Mouse (Mus musculus) left cerebral cortex, postnatal 25 days (tissue): ENCODE data around the gene Ttc9b. TPM values are rescaled to one million over a fixed set of nuclear protein-coding genes. Genes with fewer than 3 reads are reported as not detected.
"Not testable (repeated sequence)": the region's sequence is repeated elsewhere in the genome, so short reads cannot be mapped to it uniquely, and the experiment has no call there.

Source experiments
- DNase-seq, 2 experiments: peaks; one replicate each; pipeline ENCODE4 v3.0.0; 2022; ENCODE audit warnings: low spot score in 2 of 2, mixed read lengths in 1 of 2
- intact Hi-C: fragments of 180-260 bp; cut with DNase I; formaldehyde crosslinking; loops from one replicate; pipeline ENCODE4 v1.15.1; 2025
- total RNA-seq, 2 experiments: library from RNA; stranded (reverse); gene quantifications; 2 replicates each; pipeline ENCODE4 v1.2.3; 2021

Ttc9b gene
- total RNA-seq, 2 experiments from 2014 or later: 137 to 140 TPM

DNA sequence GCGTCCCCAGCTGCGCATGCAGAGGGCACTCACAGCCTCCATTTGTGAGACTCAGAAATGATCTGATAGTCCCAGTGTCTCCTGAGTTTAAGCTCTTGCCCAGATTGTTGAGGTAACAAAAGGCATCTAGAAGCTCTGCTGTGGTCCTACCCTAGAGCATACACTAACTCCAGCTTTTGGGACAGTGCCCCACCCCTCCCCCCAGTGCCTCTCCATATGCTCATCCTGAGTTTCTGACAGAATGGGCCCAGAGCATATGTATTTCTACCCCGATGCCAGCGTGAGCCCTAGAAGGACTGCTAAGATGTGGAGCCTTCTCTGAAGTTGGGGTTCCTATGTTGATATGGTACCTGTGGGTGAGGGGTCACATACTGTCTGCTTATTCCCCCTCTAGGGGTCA, 22.3 kb upstream of the Ttc9b start:
- intact Hi-C loops: no loop called here
- no peak for DNase-seq

DNA sequence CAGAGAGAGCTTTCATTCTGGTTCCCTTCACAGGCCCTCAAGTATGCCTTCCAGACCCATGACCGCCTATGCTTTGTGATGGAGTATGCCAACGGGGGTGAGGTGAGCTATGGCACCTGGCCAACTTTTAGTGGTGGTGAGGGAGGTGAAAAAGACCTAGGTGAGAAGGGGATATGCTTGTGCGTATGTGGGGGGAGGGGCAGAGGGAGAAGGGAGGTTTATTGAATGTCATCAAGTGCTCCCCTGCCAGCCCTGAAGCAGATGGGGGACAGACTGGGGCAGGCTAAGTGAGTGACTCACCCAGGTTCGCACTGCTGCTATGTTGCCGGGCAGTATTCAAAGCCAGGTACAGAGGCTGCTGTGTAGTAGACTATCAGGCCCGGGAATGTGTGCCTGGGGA, 20.5 kb upstream of the Ttc9b start:
- intact Hi-C loops: no loop called here
- no peak for DNase-seq

DNA sequence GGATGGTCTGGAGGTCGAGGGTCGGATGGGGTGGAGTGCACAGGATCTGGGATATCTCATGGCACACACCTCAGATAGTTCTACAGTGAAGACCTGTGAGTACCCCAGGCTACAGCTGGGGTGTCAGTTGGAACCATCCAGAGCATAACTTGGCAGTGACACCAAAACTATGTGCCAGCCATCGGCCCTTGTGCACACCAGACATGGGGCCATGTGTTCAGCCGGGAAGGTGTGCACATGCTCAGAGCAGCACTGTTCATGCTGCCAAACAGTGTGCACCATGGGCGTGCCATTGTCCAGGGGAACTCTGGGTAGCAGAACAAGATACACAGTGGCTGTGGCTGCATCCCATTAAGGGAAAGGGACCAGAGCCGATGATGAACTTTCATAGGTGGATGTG, 19.0 kb upstream of the Ttc9b start:
- intact Hi-C loops: no loop called here
- no peak for DNase-seq

- DNase-seq: not testable (repeated sequence)
Observed at GRCm38 (mm10) chr7:27635094-27635493, 18.6 kb upstream of the Ttc9b start.

DNA sequence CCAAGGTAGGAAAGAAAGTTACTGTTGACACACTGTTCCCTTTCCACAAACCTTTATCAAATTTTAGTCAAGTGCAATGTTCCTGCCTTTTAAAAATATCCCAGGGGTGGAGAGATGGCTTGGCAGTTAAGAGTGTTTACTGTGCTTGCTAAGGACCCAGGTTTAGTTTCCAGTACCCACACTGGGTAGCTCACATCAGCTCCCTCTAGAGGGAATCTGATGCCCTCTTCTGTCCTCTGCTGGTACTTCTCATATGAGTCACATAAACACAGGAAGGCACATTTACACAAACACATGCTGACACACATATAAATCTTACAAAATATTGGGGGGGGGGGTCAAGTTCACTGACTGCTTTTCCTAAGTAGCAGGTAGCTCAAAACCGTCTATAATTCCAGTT, 9.2 kb upstream of the Ttc9b start:
- no peak for DNase-seq
- intact Hi-C loops: no loop called here

More at GRCm38 (mm10) chr7:27635094-27635493, 18.6 kb upstream of the Ttc9b start:
- intact Hi-C loops: not testable (repeated sequence)

- DNase-seq: no peak
- intact Hi-C loops: no loop called here
Observed at GRCm38 (mm10) chr7:27646516-27646915, 7.2 kb upstream of the Ttc9b start.

DNA sequence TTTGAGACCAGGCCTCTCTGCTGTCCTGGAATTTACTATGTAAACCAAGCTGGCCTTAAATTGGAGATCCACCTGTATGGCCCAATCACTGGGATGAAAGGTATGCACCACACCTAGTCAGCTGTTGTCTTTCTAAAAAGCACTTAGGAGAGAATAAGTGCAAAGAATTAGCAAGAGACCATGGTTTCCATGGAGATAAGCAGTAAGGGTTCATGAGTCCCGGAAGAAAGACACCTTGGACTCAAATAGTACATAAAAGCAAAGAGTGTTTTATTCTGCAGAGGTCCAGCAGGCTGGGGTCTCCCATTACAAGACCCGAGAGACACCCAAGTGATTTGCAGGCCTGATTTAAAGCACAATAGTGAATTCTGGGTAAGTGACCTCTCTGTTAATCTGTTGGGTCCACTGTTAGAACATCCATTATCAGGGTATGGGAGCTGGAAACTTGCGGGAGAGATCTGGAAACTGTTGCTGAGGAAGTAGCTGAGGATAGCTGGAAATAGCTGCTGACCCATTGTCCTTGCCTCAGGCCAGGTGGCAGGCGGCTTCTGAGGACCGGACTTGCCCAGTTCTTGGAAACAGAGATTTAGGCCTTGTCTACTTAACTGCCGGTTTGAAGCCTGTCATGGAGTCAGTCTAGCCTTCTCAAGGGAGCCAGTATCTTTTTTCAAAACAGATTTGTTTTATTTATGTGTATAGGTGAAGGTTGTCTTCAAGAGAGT, 6.3 kb upstream of the Ttc9b start:
- no peak for DNase-seq
- intact Hi-C loops: no loop called here

DNA sequence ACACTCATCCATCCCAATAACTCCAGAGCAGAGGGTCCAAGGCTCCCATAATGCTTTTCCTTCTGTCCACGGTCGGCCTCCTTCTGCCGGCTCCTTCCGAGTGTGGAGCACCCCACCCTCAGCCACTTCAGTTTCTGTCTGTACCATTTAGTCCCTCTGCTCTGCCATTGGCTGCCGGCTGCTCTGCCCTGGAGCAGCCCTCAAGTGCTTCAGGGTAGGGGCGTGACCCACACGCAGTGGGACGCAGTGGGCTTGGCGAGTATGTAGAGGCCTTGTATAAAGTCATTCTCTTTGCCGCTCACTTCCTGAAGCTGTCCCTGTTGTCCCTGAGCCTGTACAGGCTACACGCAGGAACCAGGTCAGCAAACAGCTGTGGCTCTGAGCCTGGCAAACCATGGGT, 4.0 kb upstream of the Ttc9b start:
- no peak for DNase-seq
- intact Hi-C loops: loop anchor here (2.0 kb wide), 1 partner anchor 35 kb away; no protein-coding TSS in a partner anchor

- intact Hi-C loops: loop anchor here (1.0 to 2.0 kb wide), 2 partner anchors 34 to 74 kb away; no protein-coding TSS in a partner anchor
- DNase-seq: peak; percentile 74 to 91
Observed at GRCm38 (mm10) chr7:27650949-27651348, 2.8 kb upstream of the Ttc9b start.

DNA sequence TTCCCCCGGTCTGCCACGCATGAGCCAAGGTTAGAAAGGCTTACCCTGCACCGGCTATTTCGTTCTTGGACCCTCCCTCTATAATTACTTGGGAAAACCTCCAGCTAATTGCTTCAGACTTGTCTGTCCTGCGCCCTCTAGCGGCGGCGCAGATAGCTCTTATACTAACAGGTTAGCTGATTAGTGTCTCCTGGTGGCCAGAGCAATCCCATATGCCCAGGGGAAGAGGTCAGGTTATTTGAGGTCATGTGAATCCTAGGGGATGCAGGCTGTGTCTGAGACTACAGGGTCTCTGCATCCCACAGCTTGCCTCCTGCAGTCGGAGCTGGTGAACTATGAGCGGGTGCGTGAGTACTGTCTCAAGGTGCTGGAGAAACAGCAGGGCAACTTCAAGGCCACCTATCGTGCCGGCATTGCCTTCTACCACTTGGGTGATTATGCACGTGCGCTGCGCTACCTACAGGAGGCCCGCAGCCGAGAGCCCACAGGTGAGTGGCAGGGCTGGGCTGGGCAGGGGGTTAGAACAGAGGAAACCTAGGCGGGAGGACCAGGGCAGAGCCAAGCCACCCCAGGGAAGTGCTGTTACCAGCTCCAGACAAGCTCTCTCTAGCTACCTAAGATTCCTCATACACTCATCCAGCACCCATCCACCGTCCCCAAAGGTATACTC, 1.0 kb downstream of the Ttc9b start:
- intact Hi-C loops: loop anchor here (1.0 to 2.0 kb wide), 4 partner anchors 18 to 112 kb away; no protein-coding TSS in a partner anchor
- peak; percentile 75 to 80 for DNase-seq

GRCm38 (mm10) chr7:27655545-27655944, 1.8 kb downstream of the Ttc9b start:
- intact Hi-C loops: loop anchor here (2.0 kb wide), 3 partner anchors 17 to 63 kb away; no protein-coding TSS in a partner anchor
- peak; percentile 60 to 88 for DNase-seq

DNA sequence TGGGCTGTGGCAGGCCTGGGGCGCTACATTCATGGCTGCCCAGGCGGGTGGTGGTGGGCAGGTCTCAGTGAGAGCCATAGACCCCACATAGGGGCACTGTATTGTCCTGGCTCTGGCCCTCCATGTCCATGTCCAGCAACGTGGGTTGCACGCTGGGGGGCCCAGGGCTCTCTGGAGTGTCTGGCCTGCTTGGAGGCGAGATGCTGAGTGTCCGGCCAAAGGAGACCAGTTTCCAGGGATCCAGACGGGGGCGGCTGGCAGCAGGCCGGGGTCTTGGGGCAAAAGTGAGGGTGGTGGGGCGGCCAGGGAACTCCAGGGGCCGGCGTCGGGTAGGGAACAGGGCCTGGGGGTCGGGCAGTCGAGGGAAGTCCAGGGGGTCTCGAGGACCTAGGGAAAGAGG, 2.9 kb downstream of the Ttc9b start:
- no peak for DNase-seq
- intact Hi-C loops: no loop called here

DNA sequence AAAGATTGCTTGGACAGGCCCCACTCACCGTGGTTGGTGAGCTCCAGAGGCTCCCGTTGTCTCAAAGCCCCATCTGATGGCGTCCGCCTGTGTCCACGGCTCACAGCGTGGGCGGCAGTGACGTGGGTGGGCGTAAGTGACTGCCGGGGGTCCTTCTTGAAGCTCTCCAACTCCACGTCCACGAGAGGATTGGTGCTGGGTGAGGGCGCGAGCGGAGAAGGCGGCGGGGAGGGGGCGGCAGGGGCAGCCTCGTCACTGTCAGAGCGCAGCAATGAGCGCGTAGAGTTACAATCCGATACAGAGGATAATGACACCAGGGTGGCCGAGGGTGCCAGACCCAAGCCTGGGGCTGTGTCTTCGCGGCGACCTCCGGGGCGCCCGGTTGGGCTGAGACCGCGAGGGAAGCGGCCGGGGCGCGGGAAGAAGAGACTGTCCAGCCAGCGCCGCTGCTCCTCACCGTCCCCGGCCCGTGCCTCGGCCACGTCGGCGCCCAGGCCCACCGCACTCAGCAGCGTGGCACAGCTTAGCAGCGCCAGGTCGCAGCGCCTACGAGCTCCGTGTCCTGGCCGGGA, 4.2 kb downstream of the Ttc9b start:
- intact Hi-C loops: no loop called here
- DNase-seq: peak in 1 of 2 experiments; percentile 40

DNA sequence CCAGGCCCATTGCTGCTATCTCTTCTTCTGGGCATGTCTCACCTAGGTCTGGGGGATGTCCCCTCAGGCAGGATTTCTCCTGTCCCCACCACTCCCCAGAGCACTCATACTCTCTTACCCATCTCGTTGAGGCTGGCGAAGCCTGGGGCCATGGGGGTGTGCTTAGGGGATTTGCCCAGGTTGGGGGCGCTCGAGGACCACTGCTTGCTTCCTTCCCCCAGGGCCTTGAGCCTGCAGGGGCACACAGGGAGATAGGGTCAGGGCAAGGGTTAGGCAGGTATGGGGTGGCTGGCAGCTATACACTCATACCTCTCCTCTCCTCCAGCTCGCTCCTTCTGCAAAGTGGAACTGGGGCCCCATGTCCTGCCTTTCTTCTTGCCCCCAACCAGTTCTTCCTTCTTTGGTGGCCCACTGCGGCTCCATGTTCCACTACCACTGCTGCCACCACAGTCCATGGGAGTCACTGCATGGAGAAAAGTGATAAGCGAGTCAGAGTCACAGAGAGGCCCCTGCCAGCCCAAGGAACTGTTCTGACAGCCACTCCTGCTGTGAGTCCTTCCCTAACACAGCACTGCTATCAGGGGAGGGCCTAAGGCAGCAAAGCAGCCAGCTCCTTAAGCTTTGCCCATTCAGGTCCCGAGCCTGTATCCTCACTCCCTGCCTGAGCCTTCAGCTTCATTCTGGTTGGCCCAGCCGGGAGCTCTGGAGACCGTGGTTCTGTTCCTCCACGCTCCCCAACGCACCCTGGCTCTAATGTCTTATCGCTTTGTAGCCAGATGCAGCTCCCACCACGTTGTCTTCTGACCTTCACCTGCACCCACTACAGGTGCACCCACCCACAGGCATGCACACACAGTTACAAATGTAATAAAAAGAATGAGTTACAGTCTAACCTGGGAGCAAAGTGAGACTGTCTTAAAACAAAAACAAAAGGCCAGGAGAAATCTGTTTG, 5.3 kb downstream of the Ttc9b start:
- DNase-seq: peak; percentile 40 to 59
- intact Hi-C loops: no loop called here

- intact Hi-C loops: no loop called here
- no peak for DNase-seq
Observed at GRCm38 (mm10) chr7:27662038-27662437, 8.3 kb downstream of the Ttc9b start.

DNA sequence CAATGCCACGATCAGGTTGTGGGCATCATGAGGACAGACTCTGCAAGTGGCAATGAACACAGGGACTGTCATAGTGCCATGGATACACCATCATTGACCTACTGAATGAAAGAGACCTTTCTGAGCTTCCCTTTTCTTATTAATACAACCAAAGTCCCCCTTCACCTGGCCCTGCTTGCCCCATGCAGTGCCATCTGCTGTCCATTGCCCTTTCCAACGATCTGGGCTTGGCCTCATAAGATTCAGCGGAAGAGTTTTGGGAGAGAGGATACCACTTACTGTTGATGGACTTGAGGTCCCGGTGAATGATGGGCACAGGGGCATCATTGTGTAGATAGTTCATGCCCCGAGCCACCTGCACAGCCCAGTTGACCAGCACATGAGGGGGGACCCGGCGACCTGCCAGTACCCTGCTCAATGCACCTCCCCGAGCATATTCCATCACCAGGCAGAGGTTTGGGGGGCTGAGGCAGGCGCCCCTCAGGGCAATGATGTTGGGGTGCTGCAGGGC, 19.4 kb downstream of the Ttc9b start:
- no peak for DNase-seq
- intact Hi-C loops: loop anchor here (2.0 kb wide), 1 partner anchor 18 kb away; no protein-coding TSS in a partner anchor

DNA sequence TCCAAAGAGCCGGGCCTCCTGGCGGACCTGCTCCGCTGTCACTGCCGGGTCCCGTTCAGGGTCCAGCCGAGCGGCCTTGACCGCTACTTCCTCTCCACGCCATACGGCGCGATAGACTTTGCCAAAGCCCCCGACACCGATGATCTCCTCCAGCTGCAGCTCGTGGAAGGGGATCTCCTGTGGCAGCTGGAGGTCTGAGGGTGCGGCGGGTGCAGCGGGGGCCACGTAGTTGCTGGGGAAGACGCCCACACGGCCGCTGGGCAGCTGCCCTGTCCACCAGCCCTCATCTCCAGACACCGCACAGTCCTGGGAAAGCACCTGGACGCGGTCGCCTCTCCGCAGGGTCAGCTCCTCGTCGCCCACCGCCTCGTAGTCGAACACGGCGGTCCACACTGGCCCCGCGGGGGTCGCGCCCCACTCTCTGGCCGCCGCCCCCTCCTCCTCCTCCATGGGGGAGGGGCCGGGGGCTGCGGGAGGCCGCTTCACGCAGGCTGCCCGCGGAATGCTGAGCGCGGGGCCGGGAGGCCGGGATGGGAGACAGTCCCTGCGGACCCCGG, 19.9 kb downstream of the Ttc9b start:
- intact Hi-C loops: loop anchor here (2.0 kb wide), 1 partner anchor 19 kb away; no protein-coding TSS in a partner anchor
- no peak for DNase-seq

DNA sequence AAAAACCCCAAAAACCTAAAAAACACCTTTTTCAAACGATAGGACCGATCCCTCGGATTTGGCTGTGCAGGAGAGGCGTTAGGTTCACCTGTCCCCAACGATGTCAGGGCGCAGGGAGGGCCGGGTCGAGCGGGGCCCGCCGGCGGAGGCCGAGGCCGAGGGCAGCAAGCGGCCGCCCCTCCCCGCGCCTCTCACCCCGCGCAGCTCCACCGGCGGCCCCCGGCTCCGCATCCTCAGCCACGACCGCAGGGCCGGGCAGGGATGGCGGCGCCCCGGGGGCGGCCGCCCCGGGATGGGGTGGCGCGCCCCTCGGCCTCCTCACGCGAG, 20.4 kb downstream of the Ttc9b start:
- intact Hi-C loops: no loop called here
- DNase-seq: no peak
